Mouse (Mus musculus) MEL (cell line): Measurements from ENCODE around the gene Stk40. TPM values are rescaled to one million over a fixed set of nuclear protein-coding genes. Genes with fewer than 3 reads are reported as not detected.

Source experiments
- DNase-seq: peaks from one replicate; pipeline ENCODE4 v3.0.0; 2011; ENCODE audit warnings: low read depth, low spot score
- H3K27ac ChIP-seq: 2 replicates; pipeline ENCODE4 v1.5.1; 2012; ENCODE audit warnings: low read depth, mild to moderate bottlenecking, control low read depth, low read length, moderate library complexity; ENCODE audit not compliant: control insufficient read depth
- H3K27me3 ChIP-seq, 2 experiments: fragments of 150-350 bp in 1 of 2; sonication (generic) in 1 of 2; 2 replicates each; pipeline ENCODE4 v1.6.1; 2012; ENCODE audit warnings: low read length in 2 of 2, mild to moderate bottlenecking in 2 of 2, improper control_type of control experiment in 1 of 2, moderate library complexity in 1 of 2; ENCODE audit not compliant: insufficient read depth in 2 of 2, control insufficient read depth in 1 of 2
- H3K36me3 ChIP-seq, 2 experiments: 2 replicates each; pipeline ENCODE4 v1.6.1; 2012 to 2014; ENCODE audit warnings: low read length in 2 of 2, improper control_type of control experiment in 1 of 2, inconsistent platforms in 1 of 2, mild to moderate bottlenecking in 1 of 2; ENCODE audit not compliant: insufficient read depth in 2 of 2, control insufficient read depth in 1 of 2
- H3K4me1 ChIP-seq, 2 experiments: fragments of 150-350 bp in 1 of 2; sonication (generic) in 1 of 2; 2 replicates each; pipeline ENCODE4 v1.6.1; 2012; ENCODE audit warnings: low read length in 2 of 2, improper control_type of control experiment in 1 of 2, mild to moderate bottlenecking in 1 of 2; ENCODE audit not compliant: insufficient read depth in 2 of 2, control insufficient read depth in 1 of 2
- H3K4me3 ChIP-seq, 2 experiments: fragments of 150-350 bp in 1 of 2; sonication (generic) in 1 of 2; 2 replicates each; pipeline ENCODE4 v1.5.1; 2012; ENCODE audit warnings: low read depth in 2 of 2, low read length in 2 of 2, mild to moderate bottlenecking in 2 of 2, moderate library complexity in 2 of 2, control low read depth in 1 of 2, improper control_type of control experiment in 1 of 2; ENCODE audit not compliant: control insufficient read depth in 1 of 2, insufficient read depth in 1 of 2
- H3K79me2 ChIP-seq: 2 replicates; pipeline ENCODE4 v1.6.1; 2012; ENCODE audit warnings: mild to moderate bottlenecking, low read length, moderate library complexity; ENCODE audit not compliant: control insufficient read depth, poor library complexity, insufficient read depth
- H3K9ac ChIP-seq: 2 replicates; pipeline ENCODE4 v1.6.1; 2012; ENCODE audit warnings: low read depth, mild to moderate bottlenecking, control low read depth, low read length, moderate library complexity; ENCODE audit not compliant: control insufficient read depth, poor library complexity, severe bottlenecking
- H3K9me3 ChIP-seq: fragments of 150-350 bp; sonication (generic); replicated peaks from 2 replicates; pipeline ENCODE4 v1.6.1; 2012; ENCODE audit warnings: mild to moderate bottlenecking, low read length, improper control_type of control experiment, moderate library complexity; ENCODE audit not compliant: insufficient read depth
- BHLHE40 ChIP-seq: IDR thresholded peaks from 2 replicates; pipeline ENCODE4 v1.6.1; 2012; ENCODE audit warnings: low read depth, mild to moderate bottlenecking, inconsistent platforms, low read length, improper control_type of control experiment, borderline replicate concordance
- CHD1 ChIP-seq: IDR thresholded peaks from 2 replicates; pipeline ENCODE4 v1.6.1; 2012; ENCODE audit warnings: low read depth, mild to moderate bottlenecking, inconsistent platforms, low read length, improper control_type of control experiment
- EP300 ChIP-seq, 2 experiments: IDR thresholded peaks; 2 replicates each; pipeline ENCODE4 v1.6.1; 2011; ENCODE audit warnings: improper control_type of control experiment in 2 of 2, low read length in 2 of 2, low read depth in 1 of 2, mild to moderate bottlenecking in 1 of 2
- MAX ChIP-seq: IDR thresholded peaks from 2 replicates; pipeline ENCODE4 v1.6.1; 2011; ENCODE audit warnings: low read length, improper control_type of control experiment
- MAZ ChIP-seq: IDR thresholded peaks from 2 replicates; pipeline ENCODE4 v1.6.1; 2012; ENCODE audit warnings: low read depth, mild to moderate bottlenecking, inconsistent platforms, low read length, improper control_type of control experiment
- MXI1 ChIP-seq: IDR thresholded peaks from 2 replicates; pipeline ENCODE4 v1.6.1; 2011; ENCODE audit warnings: mild to moderate bottlenecking, low read depth, low read length, improper control_type of control experiment
- NRF1 ChIP-seq: IDR thresholded peaks from 2 replicates; pipeline ENCODE4 v1.6.1; 2014; ENCODE audit warnings: low read depth, mild to moderate bottlenecking, inconsistent platforms, low read length, improper control_type of control experiment, moderate library complexity; ENCODE audit not compliant: poor library complexity, insufficient read depth, severe bottlenecking
- POLR2A ChIP-seq, 2 experiments: IDR thresholded peaks; 2 replicates each; pipeline ENCODE4 v1.6.1; 2011 to 2012; ENCODE audit warnings: low read length in 2 of 2, mild to moderate bottlenecking in 2 of 2, control low read depth in 1 of 2, improper control_type of control experiment in 1 of 2, low read depth in 1 of 2, moderate library complexity in 1 of 2; ENCODE audit not compliant: control insufficient read depth in 1 of 2, insufficient read depth in 1 of 2, poor library complexity in 1 of 2
- POLR2AphosphoS2 ChIP-seq: IDR thresholded peaks from 2 replicates; pipeline ENCODE4 v1.6.1; 2011; ENCODE audit warnings: low read length, improper control_type of control experiment
- RAD21 ChIP-seq: IDR thresholded peaks from 2 replicates; pipeline ENCODE4 v1.6.1; 2011; ENCODE audit warnings: mild to moderate bottlenecking, low read depth, low read length, improper control_type of control experiment
- SMC3 ChIP-seq: IDR thresholded peaks from 2 replicates; pipeline ENCODE4 v1.6.1; 2011; ENCODE audit warnings: low read depth, low read length, improper control_type of control experiment
- TAL1 ChIP-seq: IDR thresholded peaks from 2 replicates; pipeline ENCODE4 v1.6.1; 2012; ENCODE audit warnings: mild to moderate bottlenecking, inconsistent platforms, low read length, moderate library complexity, mixed read lengths
- TCF12 ChIP-seq: IDR thresholded peaks from 2 replicates; pipeline ENCODE4 v1.6.1; 2014; ENCODE audit warnings: low read depth, mild to moderate bottlenecking, inconsistent platforms, low read length, improper control_type of control experiment, moderate library complexity
- USF2 ChIP-seq, 2 experiments: IDR thresholded peaks; 2 replicates each; pipeline ENCODE4 v1.6.1; 2011 to 2012; ENCODE audit warnings: improper control_type of control experiment in 2 of 2, low read length in 2 of 2, borderline replicate concordance in 1 of 2, inconsistent platforms in 1 of 2, low read depth in 1 of 2, mild to moderate bottlenecking in 1 of 2; ENCODE audit not compliant: insufficient read depth in 1 of 2
- ZC3H11A ChIP-seq: IDR thresholded peaks from 2 replicates; pipeline ENCODE4 v1.6.1; 2012; ENCODE audit warnings: low read depth, mild to moderate bottlenecking, inconsistent platforms, low read length, improper control_type of control experiment
- ZMIZ1 ChIP-seq: IDR thresholded peaks from 2 replicates; pipeline ENCODE4 v1.6.1; 2012; ENCODE audit warnings: low read depth, mild to moderate bottlenecking, inconsistent platforms, low read length, improper control_type of control experiment, moderate library complexity
- ZNF384 ChIP-seq: IDR thresholded peaks from 2 replicates; pipeline ENCODE4 v1.6.1; 2012; ENCODE audit warnings: low read depth, mild to moderate bottlenecking, inconsistent platforms, low read length, improper control_type of control experiment
- polyA plus RNA-seq, 2 experiments: library from polyadenylated mRNA; stranded (reverse) in 1 of 2; unstranded in 1 of 2; fragments of >175 nt in 1 of 2; fragments of >200 nt in 1 of 2; gene quantifications; 2 replicates each; pipeline versions ENCODE4 v1.2.1 to v1.2.4; 2012; ENCODE audit warnings: low replicate concordance in 2 of 2, low read depth in 1 of 2; ENCODE audit not compliant: insufficient read length in 2 of 2, insufficient read depth in 1 of 2, missing spikeins in 1 of 2
- total RNA-seq: library from RNA; depleted of rRNA; stranded (reverse); fragments of 300-350 nt; gene quantifications from 2 replicates; pipeline ENCODE4 v1.2.3, GENCODE M21; 2012

Stk40 gene
- total and polyA plus RNA-seq, 3 experiments, result 16.8 to 270 (median 79.4) TPM

GRCm38 (mm10) chr4:126090101-126090847 is 13.5 kb upstream of the Stk40 start:
- no peak overlapping the region for H3K27ac ChIP-seq
- no peaks in the 10 kb centered on the region for H3K27me3 ChIP-seq
- no peak for TF ChIP-seq TCF12
- no peak for TF ChIP-seq CHD1
- TF ChIP-seq MAZ, result no peak
- TF ChIP-seq ZC3H11A, result no peak
- TF ChIP-seq MXI1, result no peak
- no peak for TF ChIP-seq RAD21
- TF ChIP-seq EP300 (IDR thresholded peaks at IDR 0.05; ENCODE audit: low read depth in 1 of 2, low read length in 2 of 2), result no peak
- no peak for TF ChIP-seq ZMIZ1
- H3K4me3 ChIP-seq, result no peak overlapping the region
- no peak overlapping the region for H3K9ac ChIP-seq
- no peaks in the 10 kb centered on the region for H3K79me2 ChIP-seq
- H3K9me3 ChIP-seq, result no peaks in the 10 kb centered on the region
- H3K36me3 ChIP-seq, result no peaks in the 10 kb centered on the region
- H3K4me1 ChIP-seq, result no peaks in the 10 kb centered on the region
- no peak for DNase-seq

GRCm38 (mm10) chr4:126090848-126091124 is 13.0 kb upstream of the Stk40 start:
- Histone ChIP-seq H3K27me3 (no peaks in the 10 kb centered on the region), H3K36me3 (no peaks in the 10 kb centered on the region), H3K9me3 (no peaks in the 10 kb centered on the region), H3K27ac (no peak overlapping the region), H3K9ac (no peak overlapping the region), H3K4me3 (no peak overlapping the region), H3K4me1 (no peaks in the 10 kb centered on the region), H3K79me2 (no peaks in the 10 kb centered on the region)
- no peak for DNase-seq
- TF ChIP-seq MAX, result no peak
- TF ChIP-seq CHD1, result no peak
- no peak for TF ChIP-seq USF2 (IDR thresholded peaks at IDR 0.05; ENCODE audit: borderline replicate concordance in 1 of 2, insufficient read depth in 1 of 2, low read depth in 1 of 2, low read length in 2 of 2)

- no peak overlapping the region for H3K4me3 ChIP-seq
- TF ChIP-seq NRF1 (no peak), MXI1 (no peak), ZNF384 (no peak), TAL1 (no peak), POLR2A (IDR thresholded peaks at IDR 0.05; ENCODE audit: control insufficient read depth in 1 of 2, insufficient read depth in 1 of 2, low read depth in 1 of 2, low read length in 2 of 2, poor library complexity in 1 of 2) (no peak), RAD21 (no peak), SMC3 (no peak), BHLHE40 (no peak), POLR2AphosphoS2 (no peak)
- TF ChIP-seq, all 39 proteins: peak for 0
- Histone ChIP-seq H3K9me3 (no peaks in the 10 kb centered on the region), H3K27me3 (no peaks in the 10 kb centered on the region), H3K4me1 (0 out of 4 replicates have a peak, but pooled peaks cover 0 to 1% of the 10 kb centered on the region in 2 experiments), H3K79me2 (peaks cover 3% of the 10 kb centered on the region), H3K9ac (no peak overlapping the region), H3K36me3 (no peaks in the 10 kb centered on the region), H3K27ac (no peak overlapping the region)
- DNase-seq, result no peak
These were observed 11.9 kb upstream of the Stk40 start for GRCm38 (mm10) chr4:126091873-126092272.
